Mouse (Mus musculus): Measurements from ENCODE around the gene Dtd1.

Gene Dtd1

DNA sequence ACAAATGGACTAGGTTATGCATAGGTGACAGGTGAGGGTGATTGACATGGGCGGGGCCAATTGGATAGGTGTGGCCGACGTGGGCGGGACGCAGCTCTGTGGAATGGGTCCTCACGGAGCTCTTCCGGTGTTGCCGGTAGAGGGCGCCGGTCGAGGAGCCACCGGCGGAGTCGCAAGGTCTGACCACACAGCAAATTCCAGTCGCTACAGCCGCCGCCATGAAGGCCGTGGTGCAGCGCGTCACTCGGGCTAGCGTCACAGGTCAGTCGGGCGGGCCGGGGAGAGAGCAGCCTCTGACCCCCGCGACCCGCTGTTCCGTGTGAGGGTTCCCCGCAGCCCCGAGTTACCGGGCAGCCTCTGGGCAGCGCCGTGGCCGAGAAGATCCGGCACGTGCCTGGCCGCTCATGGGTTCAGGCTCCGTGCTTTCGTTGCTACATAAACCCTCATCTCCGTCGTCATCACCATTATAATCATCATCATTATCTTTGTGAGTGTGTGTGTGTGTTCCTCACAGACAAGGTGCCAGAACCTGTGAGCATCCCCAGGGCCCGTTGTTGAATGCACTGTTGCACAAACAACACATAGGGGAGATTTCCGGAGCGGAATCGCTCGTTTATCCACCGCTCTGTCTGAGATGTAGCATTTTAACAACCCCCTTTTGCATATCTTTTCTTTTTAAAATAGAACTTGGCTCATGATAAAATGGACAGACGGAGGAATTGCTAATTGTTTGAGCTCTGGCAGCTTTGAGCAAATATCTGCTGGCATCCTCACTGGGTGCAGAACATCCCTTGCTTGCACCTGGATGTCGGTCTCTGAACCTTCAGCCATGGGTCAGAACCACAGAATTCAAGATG lies at the start of gene Dtd1:
TSS of gene Dtd1 (plus strand) at position 67 of the 857 bp plus-strand sequence.
- DNase-seq (ENCODE audit: low read depth, low spot score), result peak; percentile 92

DNA sequence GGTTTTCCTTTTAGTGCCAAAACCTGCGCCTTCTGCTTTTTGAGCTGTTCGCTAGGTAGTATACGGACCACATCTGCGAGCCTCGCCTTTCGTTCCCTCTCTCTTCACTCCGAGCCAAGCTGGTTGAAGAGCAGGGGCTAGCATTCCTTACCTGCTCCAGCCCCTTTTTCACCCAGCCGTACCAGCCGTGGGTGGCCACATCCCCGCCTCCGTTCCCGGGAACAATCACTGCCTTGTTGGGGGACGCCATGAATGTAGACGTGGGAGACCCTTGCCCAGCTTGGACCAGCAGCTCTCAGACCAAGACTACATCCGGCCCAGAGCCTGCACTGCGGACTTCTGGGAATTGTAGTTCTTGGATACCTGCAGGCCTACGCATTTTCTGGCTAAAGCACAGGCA lies 49.2 kb upstream of the Dtd1 start, which contains the start of gene Rbbp9:
TSS of gene Rbbp9 (minus strand) at position 341 of the 400 bp plus-strand sequence.
- peak; percentile 82 for DNase-seq (ENCODE audit: low read depth, low spot score)

GRCm38 (mm10) chr2:144553905-144554304 lies 45.8 kb upstream of the Dtd1 start:
- no peak for DNase-seq (ENCODE audit: low read depth, low spot score)

DNA sequence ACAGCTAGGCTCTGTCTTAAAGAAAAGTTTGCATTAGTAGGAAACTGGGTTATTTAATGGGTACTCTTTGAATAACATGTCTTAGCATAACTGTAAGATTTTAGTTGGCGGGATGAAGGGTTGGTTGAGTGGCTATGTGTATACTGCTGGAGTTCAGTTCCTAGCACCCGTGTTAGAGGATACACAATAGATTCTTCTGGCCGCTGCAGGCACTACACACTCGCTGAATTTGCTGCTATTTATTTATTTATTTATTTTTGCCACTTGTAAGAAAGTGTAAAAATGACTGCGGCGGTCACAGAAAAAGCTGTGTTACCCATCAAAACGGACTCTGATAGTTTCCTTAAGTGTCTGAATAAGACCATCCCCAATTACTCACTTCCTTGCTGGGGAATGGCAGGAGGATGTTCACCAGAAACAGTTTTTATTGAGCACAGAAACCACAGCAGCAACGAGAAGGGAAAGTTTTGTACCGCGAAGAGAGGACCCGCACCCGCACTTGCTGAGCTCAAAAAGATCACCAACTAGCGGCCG lies 44.3 kb upstream of the Dtd1 start:
- DNase-seq (ENCODE audit: low read depth, low spot score), result peak; percentile 63

GRCm38 (mm10) chr2:144555820-144556552 lies 43.7 kb upstream of the Dtd1 start, which contains the start of gene Sec23b:
Gene Sec23b (plus strand): TSS chr2:144556229.
- DNase-seq (ENCODE audit: low read depth, low spot score), result peak; percentile 99

GRCm38 (mm10) chr2:144588723-144589122 lies 11.0 kb upstream of the Dtd1 start:
- DNase-seq (ENCODE audit: low read depth, low spot score), result peak; percentile 11

DNA sequence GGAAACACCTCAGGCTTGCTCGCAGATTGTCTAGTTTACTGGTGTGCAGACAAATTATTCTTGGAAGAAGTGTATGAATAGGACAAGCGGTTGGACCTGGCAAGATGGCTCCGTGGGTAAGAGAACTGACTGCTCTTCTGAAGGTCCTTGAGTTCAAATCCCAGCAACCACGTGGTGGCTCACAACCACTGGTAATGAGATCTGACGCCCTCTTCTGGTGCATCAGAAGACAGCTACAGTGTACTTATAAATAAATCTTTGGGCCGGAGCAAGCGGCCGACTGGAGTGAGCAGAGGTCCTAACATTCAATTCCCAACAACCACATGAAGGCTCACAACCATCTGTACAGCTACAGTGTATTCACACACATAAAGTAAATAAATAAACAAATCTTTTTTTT lies 6.7 kb upstream of the Dtd1 start:
- DNase-seq (ENCODE audit: low read depth, low spot score), result peak; percentile 7

DNA sequence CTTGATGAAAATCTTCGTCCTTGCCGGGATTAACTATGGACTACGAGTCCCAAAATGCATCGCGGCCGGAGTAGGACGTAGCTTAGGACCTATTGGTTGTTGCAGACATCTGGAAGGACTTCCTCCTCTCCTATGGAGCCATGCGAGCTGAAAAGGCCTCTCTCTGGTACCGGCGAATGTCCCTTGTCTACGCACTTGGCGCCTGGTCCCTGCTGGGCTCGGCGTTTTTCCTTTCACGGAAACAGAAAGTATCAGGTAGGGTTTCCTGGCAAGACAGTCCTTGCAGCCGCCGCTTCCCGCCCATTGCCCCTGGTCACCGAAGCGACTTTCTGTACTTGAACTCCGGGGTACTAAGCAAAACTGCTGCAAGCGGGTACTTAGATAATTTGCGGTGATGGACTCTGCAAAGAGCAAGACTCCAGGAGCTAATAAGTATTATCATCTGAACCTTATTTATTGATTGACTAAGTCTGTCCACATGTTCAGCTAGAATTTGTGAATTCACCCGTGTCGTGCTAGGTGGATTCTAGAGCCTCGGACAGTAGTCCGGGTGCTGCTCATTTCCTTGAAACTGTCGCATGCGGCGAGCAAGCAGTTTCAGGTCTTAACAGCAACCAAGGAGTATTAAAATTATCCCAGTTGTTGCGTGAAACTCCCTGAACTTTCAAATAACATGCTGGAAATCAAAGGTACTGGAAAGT lies 5.6 kb upstream of the Dtd1 start, which contains the start of gene Smim26:
TSS of gene Smim26 (plus strand) at position 104 of the 701 bp plus-strand sequence.
- peak; percentile 89 for DNase-seq (ENCODE audit: low read depth, low spot score)

- DNase-seq (ENCODE audit: low read depth, low spot score), result no peak
Measured at GRCm38 (mm10) chr2:144598006-144598405, 1.7 kb upstream of the Dtd1 start.

- no peak for DNase-seq (ENCODE audit: low read depth, low spot score)
Measured at GRCm38 (mm10) chr2:144601576-144601975, 1.9 kb downstream of the Dtd1 start.

DNA sequence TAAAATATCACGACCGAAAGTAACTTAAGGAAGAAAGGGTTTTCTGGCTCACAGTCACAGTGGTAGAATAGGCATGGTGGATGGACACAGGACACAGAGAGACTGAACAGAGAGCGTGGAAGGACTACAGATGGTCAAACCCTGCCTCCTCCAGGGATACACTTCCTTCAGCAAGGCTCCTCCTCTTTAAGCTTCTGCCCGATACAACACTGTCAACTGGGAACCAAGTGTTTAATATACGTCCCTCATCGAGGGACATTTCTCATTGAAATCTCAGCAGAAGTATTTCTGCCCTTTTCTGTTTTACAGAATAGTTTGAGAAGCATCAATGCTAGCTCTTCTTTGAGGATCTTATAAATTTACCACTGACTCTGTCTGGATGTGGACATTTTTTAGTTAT lies 14.3 kb downstream of the Dtd1 start:
- no peak for DNase-seq (ENCODE audit: low read depth, low spot score)

GRCm38 (mm10) chr2:144617074-144617874 lies 17.6 kb downstream of the Dtd1 start:
- DNase-seq (ENCODE audit: low read depth, low spot score), result no peak

GRCm38 (mm10) chr2:144621491-144621890 lies 21.8 kb downstream of the Dtd1 start:
- no peak for DNase-seq (ENCODE audit: low read depth, low spot score)

DNA sequence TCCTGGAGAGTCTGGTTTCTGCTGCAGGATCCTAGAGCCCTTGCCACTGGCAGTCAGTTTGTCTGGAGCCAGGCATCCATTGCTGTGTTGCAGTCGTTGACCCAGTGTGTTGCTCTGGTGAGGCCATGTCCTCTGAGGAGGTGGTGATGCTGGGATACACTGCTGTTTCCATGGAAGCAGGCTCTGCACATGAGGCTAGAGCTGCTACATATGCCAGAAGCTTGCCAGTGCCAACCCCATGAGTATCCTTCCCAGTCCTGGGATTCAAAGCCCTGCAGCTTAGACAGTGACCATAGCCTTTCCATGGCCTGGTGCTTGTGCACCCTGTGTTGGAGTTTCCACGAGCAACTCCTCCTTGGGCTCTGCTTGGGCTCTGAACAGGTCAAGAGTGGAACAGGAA lies 33.9 kb downstream of the Dtd1 start:
- no peak for DNase-seq (ENCODE audit: low read depth, low spot score)

DNA sequence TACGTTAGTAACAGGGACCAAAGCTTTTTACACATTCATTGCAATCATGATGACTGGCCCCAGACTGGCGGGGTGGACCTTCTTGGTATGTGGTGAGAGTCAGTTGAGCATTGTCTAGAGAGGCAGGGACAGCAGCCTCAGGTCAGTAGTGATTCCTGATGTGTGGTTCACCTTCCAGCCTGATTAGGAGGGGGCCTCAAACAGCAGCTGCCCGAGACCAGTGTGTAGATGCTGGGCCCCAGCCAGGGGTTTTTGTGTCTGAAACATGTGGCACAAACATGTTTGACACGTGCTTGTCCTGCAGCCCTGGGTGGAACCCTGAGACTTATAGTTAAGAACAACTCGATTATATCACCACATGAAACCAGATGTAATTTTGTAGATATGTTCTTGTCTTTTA lies 34.5 kb downstream of the Dtd1 start:
- no peak for DNase-seq (ENCODE audit: low read depth, low spot score)

DNA sequence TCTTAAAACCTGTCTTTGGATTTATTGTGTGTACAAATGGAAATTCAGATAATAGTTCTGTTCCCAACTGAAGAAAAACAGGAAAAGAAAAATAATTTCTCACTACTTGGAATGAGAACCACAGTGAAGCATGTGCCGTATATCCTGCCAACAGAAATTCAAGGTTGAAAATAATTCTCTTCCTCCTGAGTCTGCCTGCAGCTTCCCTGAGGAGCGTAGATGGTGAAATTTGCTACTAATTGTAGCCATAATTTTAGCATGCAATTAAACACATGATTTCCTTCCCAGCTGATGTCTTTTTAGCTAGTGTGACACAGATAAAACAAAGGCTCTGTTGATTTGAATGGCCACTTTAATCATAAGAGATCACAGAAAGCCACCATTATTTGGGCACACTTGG lies 35.0 kb downstream of the Dtd1 start:
- DNase-seq (ENCODE audit: low read depth, low spot score), result no peak

DNA sequence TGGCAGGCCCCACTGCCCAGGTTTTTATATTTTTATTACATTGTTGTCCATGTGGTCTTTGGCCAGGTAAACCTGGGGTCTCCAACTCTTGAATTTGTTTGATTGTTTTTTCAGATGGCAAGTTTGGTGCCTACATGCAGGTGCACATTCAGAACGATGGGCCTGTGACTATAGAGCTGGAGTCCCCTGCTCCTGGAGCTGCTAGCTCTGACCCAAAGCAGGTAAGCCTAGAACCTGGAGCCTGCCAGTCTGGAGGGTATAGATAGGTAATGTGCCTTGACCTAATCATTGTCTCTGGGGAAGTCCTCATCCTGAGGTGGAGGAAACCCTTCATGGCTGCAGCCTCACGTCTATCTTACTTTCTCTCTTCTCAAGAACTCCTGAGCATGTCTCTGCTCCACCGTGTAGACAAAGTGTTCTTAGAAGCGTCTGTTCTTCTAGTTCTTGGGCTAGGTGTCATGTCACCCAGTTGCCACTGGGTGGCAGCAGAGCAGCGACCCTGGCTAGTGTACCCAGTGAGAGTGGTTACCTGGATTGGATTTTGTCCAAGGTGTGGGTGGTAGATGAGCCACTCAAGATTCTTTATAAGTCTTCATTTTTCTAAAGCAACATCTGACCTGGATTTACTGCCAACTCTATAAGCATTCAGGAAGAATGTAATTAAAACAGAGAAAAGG lies 36.1 kb downstream of the Dtd1 start:
- DNase-seq (ENCODE audit: low read depth, low spot score), result peak; percentile 70

- peak; percentile 22 for DNase-seq (ENCODE audit: low read depth, low spot score)
Measured at GRCm38 (mm10) chr2:144637204-144637603, 37.5 kb downstream of the Dtd1 start.

DNA sequence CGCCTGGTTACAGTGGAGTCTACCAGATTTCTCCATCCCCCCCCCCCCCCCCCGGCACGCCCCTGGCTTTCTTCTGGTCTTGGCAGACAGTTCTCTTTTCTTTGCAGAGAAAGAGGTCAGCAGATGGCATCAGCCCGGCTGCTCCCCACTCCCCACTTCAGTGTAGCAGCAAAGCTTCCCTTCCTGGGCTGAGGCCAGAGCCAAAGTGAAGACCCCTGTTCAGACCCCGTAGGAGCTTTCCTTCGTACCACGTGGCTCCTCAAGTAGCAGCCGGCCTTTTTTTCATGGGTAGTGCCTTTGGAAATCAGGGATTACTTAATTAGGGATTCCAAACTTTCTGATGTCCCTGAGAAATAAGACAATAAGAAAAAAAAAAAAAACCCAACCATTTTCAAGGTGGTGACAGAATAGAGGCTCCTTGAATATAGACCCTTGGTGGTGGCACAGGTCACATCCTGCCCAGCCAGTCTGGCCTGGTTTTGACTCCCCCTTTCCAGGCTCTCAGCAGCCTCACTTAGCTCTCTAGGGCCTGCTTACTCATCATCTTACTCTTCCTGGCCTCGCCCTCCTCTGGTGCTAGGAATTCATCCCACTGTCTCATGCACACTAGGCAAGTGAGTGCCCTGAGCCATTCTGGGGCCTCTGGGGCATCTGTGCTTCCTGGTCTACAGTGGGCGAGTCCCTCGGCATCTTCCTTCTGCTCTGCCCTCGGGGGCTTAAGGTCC lies 38.1 kb downstream of the Dtd1 start:
- peak; percentile 56 for DNase-seq (ENCODE audit: low read depth, low spot score)

- DNase-seq (ENCODE audit: low read depth, low spot score), result peak; percentile 25
Measured at GRCm38 (mm10) chr2:144638719-144639118, 39.0 kb downstream of the Dtd1 start.

Data from 3T3-L1 (cell line).